Mouse (Mus musculus): ENCODE data around the gene Safb2. TPM values are rescaled to one million over a fixed set of nuclear protein-coding genes. Genes with fewer than 3 reads are reported as not detected.

The Safb2 gene
- polyA plus RNA-seq, 1 experiment from 2014 or later: 23.1 TPM

DNA sequence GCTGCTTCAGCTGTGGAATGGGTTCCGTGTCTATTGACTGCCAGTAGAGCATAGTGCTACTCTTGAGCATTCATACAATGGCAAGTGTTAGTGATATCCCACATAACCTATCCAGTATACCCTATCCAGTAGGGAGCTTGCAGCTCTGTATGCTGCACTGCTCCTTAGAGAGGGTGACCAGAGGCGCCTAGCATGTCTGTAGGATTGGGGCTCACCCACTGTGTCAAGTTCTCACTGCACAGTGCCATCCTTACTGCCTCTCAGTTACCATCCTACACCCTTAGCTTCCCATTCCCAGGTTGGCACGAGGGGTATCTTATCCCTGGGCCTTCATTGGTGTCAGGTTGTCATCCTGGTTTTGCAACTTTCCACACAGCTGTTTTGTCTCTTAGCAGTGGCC, 20.0 kb upstream of the Safb2 start:
- Histone ChIP-seq H3K4me3 (ENCODE audit: low read depth, low read length) (no peak overlapping the region), H3K9ac (replicated peaks) (no peak overlapping the region), H3K36me3 (replicated peaks; ENCODE audit: insufficient read depth, low read length) (peaks cover 78% of the 10 kb centered on the region), H3K4me1 (ENCODE audit: insufficient read depth) (peaks cover 9% of the 10 kb centered on the region), H3K9me3 (ENCODE audit: low read length) (no peaks in the 10 kb centered on the region), H3K4me2 (ENCODE audit: low read depth, low read length) (no peak overlapping the region), H3K27me3 (ENCODE audit: insufficient read depth, low read length) (no peaks in the 10 kb centered on the region), H3K27ac (ENCODE audit: low read depth) (no peak overlapping the region)
- ATAC-seq (no peak), DNase-seq (no peak)
- WGBS (ENCODE audit: insufficient replicate concordance): 94% methylated on average over 3 of the region's 3 CpGs
- TF ChIP-seq EP300 (IDR thresholded peaks at IDR 0.05; ENCODE audit: low read depth): no peak
- no peak for TF ChIP-seq CTCF (IDR thresholded peaks at IDR 0.05; ENCODE audit: low read depth)

DNA sequence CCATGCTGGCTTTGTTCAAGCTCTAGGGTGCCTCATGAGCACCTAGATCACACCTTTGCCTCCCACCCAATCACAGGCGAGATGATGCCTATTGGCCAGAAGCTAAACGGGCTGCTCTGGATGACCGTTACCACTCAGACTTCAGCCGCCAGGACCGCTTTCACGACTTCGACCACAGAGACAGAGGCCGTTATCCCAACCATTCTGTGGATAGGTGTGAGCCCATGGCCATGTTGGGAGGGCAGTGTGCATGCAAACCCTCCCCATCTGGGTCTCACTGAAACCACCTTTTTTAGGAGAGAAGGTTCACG, 19.6 kb upstream of the Safb2 start:
- TF ChIP-seq CTCF (IDR thresholded peaks at IDR 0.05; ENCODE audit: low read depth): no peak
- TF ChIP-seq EP300 (IDR thresholded peaks at IDR 0.05; ENCODE audit: low read depth): no peak
- no peak for ATAC-seq
- WGBS (ENCODE audit: insufficient replicate concordance): 90% methylated on average over 9 of the region's 9 CpGs
- Histone ChIP-seq H3K36me3 (replicated peaks; ENCODE audit: insufficient read depth, low read length) (peaks cover 81% of the 10 kb centered on the region), H3K4me2 (ENCODE audit: low read depth, low read length) (no peak overlapping the region), H3K9me3 (ENCODE audit: low read length) (no peaks in the 10 kb centered on the region), H3K27me3 (ENCODE audit: insufficient read depth, low read length) (no peaks in the 10 kb centered on the region), H3K27ac (ENCODE audit: low read depth) (no peak overlapping the region), H3K4me1 (ENCODE audit: insufficient read depth) (peaks cover 9% of the 10 kb centered on the region), H3K4me3 (ENCODE audit: low read depth, low read length) (no peak overlapping the region), H3K9ac (replicated peaks) (no peak overlapping the region)
- no peak for DNase-seq

DNA sequence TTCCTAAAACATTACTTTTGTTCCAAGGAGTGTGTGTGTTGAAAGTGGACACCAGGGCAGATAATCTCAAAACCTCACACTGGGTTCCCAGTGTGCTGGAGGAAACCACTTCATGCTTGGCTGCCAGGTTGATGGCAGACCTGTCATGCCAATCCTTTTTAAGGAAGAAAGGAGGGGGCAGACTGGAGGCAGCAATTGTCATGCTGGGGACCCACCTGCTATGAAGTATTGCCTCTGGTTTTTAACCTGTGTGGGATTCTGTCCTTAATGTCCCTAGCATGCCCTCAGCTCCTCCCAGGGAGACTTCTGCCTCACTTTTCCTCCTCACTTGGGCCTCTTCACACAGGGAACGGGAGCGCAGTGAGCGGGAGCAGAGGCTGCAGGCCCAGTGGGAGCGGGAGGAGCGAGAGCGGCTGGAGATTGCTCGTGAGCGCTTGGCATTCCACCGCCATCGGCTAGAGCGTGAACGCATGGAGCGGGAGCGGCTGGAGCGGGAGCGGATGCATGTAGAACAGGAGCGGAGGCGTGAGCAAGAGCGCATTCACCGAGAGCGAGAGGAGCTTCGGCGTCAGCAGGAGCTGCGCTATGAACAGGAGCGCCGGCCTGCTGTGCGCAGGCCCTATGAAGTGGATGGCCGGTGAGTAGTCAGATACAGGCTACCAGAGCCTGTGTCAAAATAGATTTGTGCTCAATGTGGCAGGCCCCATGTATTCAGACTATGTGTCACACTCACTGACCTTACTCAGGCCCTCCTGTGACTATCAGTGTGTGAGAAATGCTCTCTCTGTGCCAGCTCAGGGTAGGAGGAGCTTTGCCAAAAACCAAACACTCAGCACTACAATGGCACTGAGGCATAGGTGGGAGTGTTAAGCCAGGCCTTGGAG, 19.0 kb upstream of the Safb2 start:
- H3K9ac ChIP-seq (replicated peaks): no peak overlapping the region
- DNase-seq: no peak
- H3K27ac ChIP-seq (ENCODE audit: low read depth): no peak overlapping the region
- 96% methylated on average over 28 of the region's 28 CpGs for WGBS (ENCODE audit: insufficient replicate concordance)
- no peak overlapping the region for H3K4me2 ChIP-seq (ENCODE audit: low read depth, low read length)
- no peaks in the 10 kb centered on the region for H3K27me3 ChIP-seq (ENCODE audit: insufficient read depth, low read length)
- TF ChIP-seq CTCF (IDR thresholded peaks at IDR 0.05; ENCODE audit: low read depth): no peak
- TF ChIP-seq EP300 (IDR thresholded peaks at IDR 0.05; ENCODE audit: low read depth): no peak
- H3K4me3 ChIP-seq (ENCODE audit: low read depth, low read length): no peak overlapping the region
- no peak for ATAC-seq
- H3K4me1 ChIP-seq (ENCODE audit: insufficient read depth): peaks cover 3% of the 10 kb centered on the region
- H3K9me3 ChIP-seq (ENCODE audit: low read length): no peaks in the 10 kb centered on the region
- peaks cover 81% of the 10 kb centered on the region for H3K36me3 ChIP-seq (replicated peaks; ENCODE audit: insufficient read depth, low read length)

DNA sequence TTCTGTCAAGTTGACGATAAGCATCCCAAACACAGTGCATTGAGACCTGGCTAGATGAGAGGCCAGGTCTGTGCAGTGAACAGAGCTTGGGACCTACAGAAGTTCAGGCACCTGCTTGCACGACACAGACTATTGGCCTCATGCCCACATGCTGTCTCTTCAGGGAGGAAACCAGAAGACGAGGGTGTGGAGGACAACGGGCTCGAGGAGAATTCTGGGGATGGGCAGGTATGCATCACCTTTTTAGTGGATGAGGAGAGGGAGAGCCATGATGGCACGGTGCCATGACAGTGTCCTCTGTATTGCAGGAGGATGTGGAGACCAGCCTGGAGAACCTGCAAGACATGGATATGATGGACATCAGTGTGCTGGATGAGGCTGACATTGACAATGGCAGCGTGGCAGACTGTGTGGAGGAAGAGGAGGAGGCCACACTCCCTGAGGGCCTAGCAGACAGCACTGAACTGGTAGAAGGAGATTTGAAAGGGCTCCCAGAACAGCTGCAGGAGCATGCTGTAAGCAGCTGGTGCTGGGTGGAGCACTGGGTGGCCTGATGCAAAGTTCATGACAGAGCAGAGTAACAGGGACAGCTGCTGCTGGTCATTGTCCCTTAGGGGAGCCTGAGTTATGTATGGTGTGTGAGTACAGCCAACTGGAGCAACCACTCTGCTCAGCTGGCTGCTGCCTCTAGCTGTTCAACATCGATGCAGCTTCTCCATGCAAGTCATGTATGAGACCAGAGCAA, 9.3 kb upstream of the Safb2 start:
- no peak for ATAC-seq
- Histone ChIP-seq H3K9me3 (ENCODE audit: low read length) (no peaks in the 10 kb centered on the region), H3K4me1 (ENCODE audit: insufficient read depth) (no peaks in the 10 kb centered on the region), H3K36me3 (replicated peaks; ENCODE audit: insufficient read depth, low read length) (peaks cover 87% of the 10 kb centered on the region), H3K27me3 (ENCODE audit: insufficient read depth, low read length) (no peaks in the 10 kb centered on the region), H3K4me3 (ENCODE audit: low read depth, low read length) (no peak overlapping the region), H3K27ac (ENCODE audit: low read depth) (no peak overlapping the region), H3K9ac (replicated peaks) (no peak overlapping the region), H3K4me2 (ENCODE audit: low read depth, low read length) (no peak overlapping the region)
- no peak for DNase-seq
- 90% methylated on average over 8 of the region's 8 CpGs for WGBS (ENCODE audit: insufficient replicate concordance)
- no peak for TF ChIP-seq CTCF (IDR thresholded peaks at IDR 0.05; ENCODE audit: low read depth)
- no peak for TF ChIP-seq EP300 (IDR thresholded peaks at IDR 0.05; ENCODE audit: low read depth)

DNA sequence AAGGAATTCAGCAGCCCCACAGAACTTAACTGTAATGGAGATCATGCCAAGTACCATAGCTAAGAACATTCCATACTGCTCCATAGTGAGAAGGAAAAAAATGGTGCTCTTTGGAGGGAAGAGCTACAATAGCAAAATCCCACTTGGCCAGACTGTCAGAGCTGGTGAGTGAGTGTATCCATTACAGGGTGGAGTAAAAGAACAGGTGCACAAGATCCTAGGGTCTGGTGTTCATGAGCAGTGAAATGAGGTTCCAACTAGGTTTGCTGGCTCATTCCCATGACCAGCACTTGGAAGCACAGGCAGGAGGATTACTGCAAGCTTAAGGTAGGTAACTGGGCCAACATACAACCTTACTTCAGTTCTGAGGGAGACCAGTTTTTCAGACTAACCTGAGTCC, 8.2 kb upstream of the Safb2 start:
- Histone ChIP-seq H3K27ac (ENCODE audit: low read depth) (no peak overlapping the region), H3K9me3 (ENCODE audit: low read length) (no peaks in the 10 kb centered on the region), H3K9ac (replicated peaks) (no peak overlapping the region), H3K4me1 (ENCODE audit: insufficient read depth) (no peaks in the 10 kb centered on the region), H3K36me3 (replicated peaks; ENCODE audit: insufficient read depth, low read length) (peaks cover 92% of the 10 kb centered on the region), H3K4me2 (ENCODE audit: low read depth, low read length) (no peak overlapping the region), H3K27me3 (ENCODE audit: insufficient read depth, low read length) (no peaks in the 10 kb centered on the region), H3K4me3 (ENCODE audit: low read depth, low read length) (no peak overlapping the region)
- DNase-seq: no peak
- no peak for ATAC-seq
- TF ChIP-seq EP300 (IDR thresholded peaks at IDR 0.05; ENCODE audit: low read depth): no peak

DNA sequence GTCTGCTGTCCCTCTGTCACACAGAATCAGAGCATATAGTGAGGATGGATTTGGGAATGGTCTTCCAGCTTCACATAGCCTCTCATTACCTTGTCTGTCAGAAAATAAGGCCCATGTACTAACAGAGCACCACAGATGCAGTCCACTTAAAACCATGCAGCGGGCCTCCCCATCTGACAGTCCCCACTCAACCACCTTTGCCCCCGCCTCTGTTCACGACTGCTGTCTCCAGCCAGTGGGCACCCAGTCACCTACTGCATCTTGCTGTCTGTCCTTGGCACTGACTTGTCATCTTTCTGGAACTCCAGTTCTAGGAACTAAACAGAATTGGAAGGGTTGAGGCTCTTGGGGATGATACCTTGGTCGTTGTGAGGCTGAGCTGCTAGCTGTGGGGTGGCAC, 4.5 kb upstream of the Safb2 start:
- Histone ChIP-seq H3K27ac (ENCODE audit: low read depth) (no peak overlapping the region), H3K4me2 (ENCODE audit: low read depth, low read length) (no peak overlapping the region), H3K27me3 (ENCODE audit: insufficient read depth, low read length) (no peaks in the 10 kb centered on the region), H3K9me3 (ENCODE audit: low read length) (no peaks in the 10 kb centered on the region), H3K9ac (replicated peaks) (no peak overlapping the region), H3K36me3 (replicated peaks; ENCODE audit: insufficient read depth, low read length) (peaks cover 65% of the 10 kb centered on the region), H3K4me1 (ENCODE audit: insufficient read depth) (peaks cover 16% of the 10 kb centered on the region), H3K4me3 (ENCODE audit: low read depth, low read length) (no peak overlapping the region)
- ATAC-seq: no peak
- 92% methylated on average over 4 of the region's 4 CpGs for WGBS (ENCODE audit: insufficient replicate concordance)
- no peak for TF ChIP-seq EP300 (IDR thresholded peaks at IDR 0.05; ENCODE audit: low read depth)
- no peak for TF ChIP-seq CTCF (IDR thresholded peaks at IDR 0.05; ENCODE audit: low read depth)
- no peak for DNase-seq

Measured in liver, postnatal 0 days (tissue).